Mouse (Mus musculus) kidney, postnatal 10 days (tissue): ENCODE data around the gene Trp53rka.
A peak's percentile ranks its signal among the peaks of the same experiment; 100 is the strongest.

Experiments used
- DNase-seq: peaks from one replicate; pipeline ENCODE4 v3.0.0; 2021; ENCODE audit warnings: mixed read lengths

Trp53rka gene

GRCm38 (mm10) chr2:165484152-165484551, 9.0 kb downstream of the Trp53rka start:
- DNase-seq = no peak

- no peak for DNase-seq
These were observed 11.1 kb downstream of the Trp53rka start for GRCm38 (mm10) chr2:165482003-165482402.

GRCm38 (mm10) chr2:165475850-165476249, 17.3 kb downstream of the Trp53rka start:
- DNase-seq = no peak

DNA sequence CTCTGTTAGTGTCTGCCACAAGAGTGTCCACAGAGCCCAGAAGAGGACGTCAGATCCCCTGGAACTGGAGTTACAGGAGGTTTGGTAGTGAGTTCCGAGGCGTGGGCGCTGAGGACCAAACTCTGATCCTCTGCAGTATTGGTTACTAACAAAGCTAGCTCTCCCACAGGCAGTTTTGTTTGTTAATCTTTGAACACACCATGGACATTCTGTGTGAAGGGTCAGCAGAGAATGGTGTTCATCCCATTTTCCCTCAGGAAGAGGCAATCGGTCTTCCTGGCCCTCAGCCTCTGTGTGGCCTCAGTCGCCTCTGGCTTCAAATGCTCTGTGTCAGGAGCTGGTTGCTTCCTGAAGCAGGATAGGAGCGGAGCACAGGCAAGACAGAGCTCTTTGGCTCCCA, 17.7 kb downstream of the Trp53rka start:
- DNase-seq = no peak

DNA sequence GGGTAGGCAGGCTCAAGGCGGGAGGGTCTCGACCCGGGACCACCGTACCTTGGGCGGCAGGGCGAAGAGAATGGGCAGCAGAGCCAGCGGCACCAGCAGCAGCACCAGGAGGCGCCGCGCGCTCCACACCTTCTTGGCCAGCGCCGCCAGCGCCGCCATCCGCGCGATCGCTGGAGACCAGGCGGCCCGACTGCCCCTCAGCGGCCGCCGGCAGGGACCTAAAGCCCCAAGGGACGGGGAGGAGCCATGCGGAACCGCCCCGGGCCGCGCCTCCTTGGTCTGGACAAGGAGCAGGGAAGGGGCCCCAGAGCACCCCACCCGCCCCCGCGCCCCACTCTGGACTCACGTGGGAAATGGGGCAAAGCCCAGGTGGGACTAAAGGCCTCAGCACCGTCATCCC, 20.1 kb downstream of the Trp53rka start, which contains the start of gene Slc13a3:
Gene Slc13a3, minus strand, starts transcription at position 228 of the 400 bp plus-strand sequence.
- DNase-seq = peak; percentile 70

- no peak for DNase-seq
These were observed 21.2 kb downstream of the Trp53rka start for GRCm38 (mm10) chr2:165471943-165472342.

GRCm38 (mm10) chr2:165470167-165470566, 23.0 kb downstream of the Trp53rka start:
- DNase-seq = peak; percentile 69

- DNase-seq = peak; percentile 79
These were observed 25.2 kb downstream of the Trp53rka start for GRCm38 (mm10) chr2:165467824-165468452.

- peak; percentile 85 for DNase-seq
These were observed 33.5 kb downstream of the Trp53rka start for GRCm38 (mm10) chr2:165459663-165460062.

DNA sequence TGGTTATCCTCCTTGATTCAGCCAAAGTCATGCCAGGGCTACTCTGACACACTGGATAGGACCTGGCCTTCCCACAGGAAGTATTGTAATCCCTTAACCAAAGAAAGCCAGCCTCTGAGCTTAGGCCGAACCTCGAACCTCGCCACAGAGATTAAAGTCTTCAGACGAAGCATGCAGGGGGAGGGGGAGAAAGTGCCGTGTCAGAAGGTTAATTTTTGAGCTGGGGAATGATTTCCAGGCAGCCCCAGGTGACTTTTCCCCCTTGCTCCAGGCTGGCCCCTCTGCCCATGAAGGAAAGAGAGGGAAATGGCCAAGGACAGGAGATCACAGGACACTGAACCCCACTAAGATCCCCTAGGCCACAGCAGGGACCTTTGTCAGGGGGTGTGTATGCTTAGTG, 34.9 kb downstream of the Trp53rka start:
- DNase-seq = peak; percentile 58

GRCm38 (mm10) chr2:165456710-165457109, 36.4 kb downstream of the Trp53rka start:
- DNase-seq = peak; percentile 50

- no peak for DNase-seq
These were observed 40.1 kb downstream of the Trp53rka start for GRCm38 (mm10) chr2:165452730-165453693.

DNA sequence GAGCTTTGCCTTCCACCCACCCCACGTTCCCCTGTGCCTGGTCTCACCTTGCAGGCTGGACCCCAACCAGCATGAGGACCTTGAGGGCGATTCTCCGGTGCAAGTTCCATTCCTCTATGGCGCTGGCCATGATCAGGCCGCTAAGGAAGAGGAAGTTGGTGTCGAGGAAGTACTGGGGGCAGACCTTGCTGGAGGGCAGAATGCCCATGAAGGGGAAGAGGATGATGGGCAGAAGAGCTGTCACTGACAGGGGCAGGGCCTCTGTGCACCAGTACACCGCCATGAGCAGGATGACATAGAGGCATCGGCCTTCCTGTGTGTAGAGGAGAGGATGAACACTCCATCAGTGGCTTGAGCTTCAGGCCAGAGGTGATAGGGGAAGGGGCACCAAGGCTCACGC, 44.6 kb downstream of the Trp53rka start:
- DNase-seq = no peak

- no peak for DNase-seq
These were observed 48.3 kb downstream of the Trp53rka start for GRCm38 (mm10) chr2:165444861-165445260.

GRCm38 (mm10) chr2:165442981-165443380, 50.1 kb downstream of the Trp53rka start:
- DNase-seq = peak; percentile 52

- no peak for DNase-seq
These were observed 51.5 kb downstream of the Trp53rka start for GRCm38 (mm10) chr2:165441613-165442012.
